Comparison of ENCODE assay signal across 8 mouse cellular contexts in genomic region chr15:81264392-81265095, GRCm38 (mm10). TPM values are rescaled to one million over a fixed set of nuclear protein-coding genes. Genes with fewer than 3 reads are reported as not detected.
DNase-seq lines count a peak whose midpoint lies in the region; ATAC-seq lines count a peak whose summit lies in the region.

No protein-coding gene starts in this region.

- ATAC-seq in frontal cortex, adult (ENCODE audit: low TSS enrichment): peak; percentile 87
- no peak for ATAC-seq in granulocyte monocyte progenitor cell, adult 5-6 weeks (replicated peaks; ENCODE audit: poor library complexity, severe bottlenecking)

- peak; percentile 78 for DNase-seq in right cerebral cortex, adult 18-20 months
- no peak for DNase-seq in right cerebral cortex, postnatal 4 days
- peak; percentile 6 for DNase-seq in heart, postnatal 25 days (ENCODE audit: low spot score)
- peak; percentile 50 to 82 for DNase-seq in lung, postnatal 4 days
- DNase-seq in thymus, postnatal 14 days: no peak
- DNase-seq in layer of hippocampus, postnatal 14 days (ENCODE audit: low spot score in 2 of 2): no peak

- intact Hi-C loops in heart, postnatal 25 days (cut with DNase I): no loop called here

RNA-seq across cellular contexts. Expression of gene Mchr1, which starts 29.2 kb away (rescaled TPM):
- total RNA-seq in heart, postnatal 25 days (2021): not detected
- total RNA-seq in layer of hippocampus, postnatal 14 days (2021): 10 to 100 TPM; 21.7 to 22.2 TPM
- not detected in 2 replicates for total RNA-seq in granulocyte monocyte progenitor cell, adult 5-6 weeks (2014; fragmentation: Nextera tagmentation)
- total RNA-seq in granulocyte monocyte progenitor cell, adult 5-6 weeks (2017): not detected in 2 replicates

Comparison
In these comparisons a context has a peak if more than half of its experiments do, and no peak if none do; other contexts are left out.
1. DNase-seq: peak in right cerebral cortex, adult 18-20 months (single experiment), heart, postnatal 25 days (single experiment) and lung, postnatal 4 days (2 of 2); none in right cerebral cortex, postnatal 4 days (single experiment), thymus, postnatal 14 days (single experiment) and layer of hippocampus, postnatal 14 days (0 of 2).
2. RNA of gene Mchr1, which starts 29.2 kb away (total RNA-seq): 21.7 to 22.2 TPM in layer of hippocampus, postnatal 14 days; not detected in heart, postnatal 25 days and not detected in granulocyte monocyte progenitor cell, adult 5-6 weeks; every median in the first group is over 10 times any median in the second.